Mouse (Mus musculus) cerebellum, adult 2 months (tissue): Measurements from ENCODE around the gene Nol12.

Source experiments
- CTCF ChIP-seq: fragments of 200-500 bp; IDR thresholded peaks from 2 replicates; pipeline ENCODE4 v1.5.1; 2011; ENCODE audit warnings: low read depth, mild to moderate bottlenecking, control low read depth, low read length, moderate library complexity, borderline replicate concordance; ENCODE audit not compliant: insufficient read depth
- POLR2A ChIP-seq: fragments of 200-500 bp; IDR thresholded peaks from 2 replicates; pipeline ENCODE4 v1.6.1; 2011; ENCODE audit warnings: low read length, control low read depth, borderline replicate concordance; ENCODE audit not compliant: insufficient read depth

- TF ChIP-seq POLR2A: peak; percentile 14; the same call in 1 of the 2 replicates
- peak; percentile 98 for TF ChIP-seq CTCF
These were observed 19.1 kb upstream of the Nol12 start for GRCm38 (mm10) chr15:78915660-78916017.
